Mouse (Mus musculus) embryo, embryonic 10.5 days (tissue): ENCODE results near the gene Bckdk.

Source experiments
- DNase-seq: peaks from one replicate; pipeline ENCODE4 v3.0.0-alpha.2; 2015; ENCODE audit warnings: low spot score

Bckdk gene

DNA sequence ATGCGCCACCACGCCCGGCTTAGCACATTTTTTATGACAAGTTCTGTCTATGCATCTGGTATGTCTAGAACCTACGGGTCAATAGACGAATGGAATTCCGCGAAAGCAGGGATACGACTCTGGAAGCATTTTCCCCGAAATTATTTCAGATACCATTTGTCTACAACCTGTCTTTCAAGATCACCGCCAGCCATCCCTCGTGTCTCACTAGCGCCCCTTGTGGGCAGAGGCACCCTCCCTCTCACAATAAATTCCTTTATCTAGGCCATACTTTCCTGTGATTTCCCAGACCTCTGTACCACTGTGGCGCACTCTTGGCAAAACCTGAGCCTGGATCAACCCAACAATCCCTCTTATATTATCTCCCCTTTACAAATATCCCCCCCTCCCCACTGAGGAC, 7.5 kb upstream of the Bckdk start:
- DNase-seq, result peak; percentile 67

DNA sequence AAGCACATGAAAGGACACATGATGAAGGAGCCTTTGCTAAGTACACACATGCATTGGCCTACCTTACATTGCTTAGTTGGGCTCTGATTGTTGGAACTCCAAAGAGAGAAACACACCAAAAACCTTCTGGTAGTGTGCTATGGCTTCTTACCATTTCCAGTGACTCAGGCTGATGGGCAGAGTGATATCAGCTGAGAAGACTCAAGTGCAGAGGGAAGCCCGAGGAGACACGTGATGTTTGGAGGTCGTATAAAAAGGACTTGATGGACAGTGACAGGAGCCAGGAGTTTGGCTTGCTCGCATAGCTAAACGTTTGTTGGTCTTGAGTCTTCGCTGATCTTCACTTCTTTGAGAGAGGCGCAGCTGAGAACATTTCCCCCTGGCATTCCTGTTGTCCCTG, 6.3 kb upstream of the Bckdk start:
- no peak for DNase-seq

DNA sequence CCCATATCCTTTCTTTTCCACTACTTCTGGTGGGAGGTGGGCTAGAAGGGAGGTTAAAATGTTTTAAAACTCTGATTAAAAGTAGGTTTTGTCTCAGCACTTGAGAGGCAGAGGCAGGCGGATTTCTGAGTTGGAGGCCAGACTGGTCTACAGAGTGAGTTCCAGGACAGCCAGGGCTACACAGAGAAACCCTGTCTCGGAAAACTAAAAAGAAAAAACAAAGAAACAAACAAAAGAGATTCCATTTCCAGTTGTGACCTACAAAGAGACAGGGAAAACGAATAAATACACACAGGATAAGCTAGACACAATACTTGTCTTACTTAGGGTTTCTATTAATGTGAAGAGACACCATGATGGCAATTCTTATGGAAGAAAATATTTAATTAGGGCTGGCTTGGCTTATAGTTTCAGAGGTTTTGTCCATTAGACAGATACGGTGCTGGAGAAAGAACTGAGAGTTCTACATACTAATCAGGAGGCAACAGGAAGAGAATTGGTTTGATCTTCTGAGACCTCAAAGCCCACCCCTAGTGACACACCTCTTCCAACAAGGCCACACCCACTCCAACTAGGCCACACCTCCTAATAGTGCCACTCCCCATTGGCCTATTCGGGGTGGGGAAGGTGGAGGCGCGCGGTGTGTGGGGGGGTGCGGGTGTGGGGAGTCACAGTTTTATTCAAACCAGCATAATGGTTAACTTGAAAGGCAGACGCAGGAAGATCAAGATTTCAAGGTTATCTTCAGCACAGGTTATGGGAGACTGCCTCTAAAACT, 5.5 kb upstream of the Bckdk start:
- DNase-seq, result no peak

DNA sequence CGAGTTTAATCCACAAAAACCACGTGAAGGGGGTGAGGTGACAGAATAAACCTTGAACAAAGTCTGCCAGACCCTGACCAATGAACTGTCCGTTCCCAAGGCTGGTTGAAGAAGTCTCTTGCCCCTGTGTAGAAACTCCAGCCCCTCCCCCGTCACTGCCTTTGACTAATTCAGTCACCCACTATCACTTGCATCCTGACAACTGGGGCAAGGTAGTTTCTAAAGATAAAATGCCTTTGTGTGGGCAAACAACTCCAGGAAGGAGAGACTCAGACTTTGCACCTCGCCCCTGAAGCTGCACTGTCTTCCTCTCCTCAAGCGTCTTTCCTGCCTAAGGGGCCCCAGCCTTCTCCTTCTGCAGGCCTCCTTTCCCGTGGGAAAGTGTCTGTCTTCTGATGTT, 3.9 kb upstream of the Bckdk start:
- DNase-seq, result no peak

DNA sequence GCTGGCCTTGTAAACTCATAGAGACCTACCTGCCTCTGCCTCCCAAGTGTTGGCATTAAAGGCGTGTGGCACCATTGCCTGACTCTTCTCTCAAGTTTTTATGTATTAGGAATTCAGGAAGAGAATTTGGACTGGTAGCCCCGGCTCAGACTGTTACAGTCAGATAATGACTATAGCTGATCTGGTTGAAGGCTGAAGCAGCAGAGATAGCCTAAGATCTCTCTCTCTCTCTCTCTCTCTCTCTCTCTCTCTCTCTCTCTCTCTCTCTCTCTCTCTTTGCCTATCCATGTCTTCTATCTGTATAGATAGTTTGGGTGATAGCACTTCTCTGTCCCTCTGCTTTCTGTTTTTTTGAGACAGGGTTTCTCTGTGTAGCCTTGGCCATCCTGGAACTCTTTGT, 2.1 kb upstream of the Bckdk start:
- DNase-seq, result no peak

DNA sequence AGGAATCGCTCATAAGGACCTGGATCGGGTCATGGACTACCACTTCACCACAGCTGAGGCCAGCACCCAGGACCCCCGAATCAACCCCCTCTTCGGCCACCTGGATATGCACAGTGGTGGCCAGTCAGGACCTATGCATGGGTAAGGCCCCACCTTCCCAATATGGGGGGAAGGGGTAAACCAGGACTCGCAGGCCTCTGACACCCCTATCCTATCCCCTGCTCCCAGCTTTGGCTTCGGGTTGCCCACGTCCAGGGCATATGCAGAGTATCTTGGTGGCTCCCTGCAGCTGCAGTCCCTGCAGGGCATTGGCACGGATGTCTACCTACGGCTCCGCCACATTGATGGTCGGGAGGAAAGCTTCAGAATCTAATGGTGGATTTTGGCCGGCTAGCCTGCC, 4.1 kb downstream of the Bckdk start:
- no peak for DNase-seq

DNA sequence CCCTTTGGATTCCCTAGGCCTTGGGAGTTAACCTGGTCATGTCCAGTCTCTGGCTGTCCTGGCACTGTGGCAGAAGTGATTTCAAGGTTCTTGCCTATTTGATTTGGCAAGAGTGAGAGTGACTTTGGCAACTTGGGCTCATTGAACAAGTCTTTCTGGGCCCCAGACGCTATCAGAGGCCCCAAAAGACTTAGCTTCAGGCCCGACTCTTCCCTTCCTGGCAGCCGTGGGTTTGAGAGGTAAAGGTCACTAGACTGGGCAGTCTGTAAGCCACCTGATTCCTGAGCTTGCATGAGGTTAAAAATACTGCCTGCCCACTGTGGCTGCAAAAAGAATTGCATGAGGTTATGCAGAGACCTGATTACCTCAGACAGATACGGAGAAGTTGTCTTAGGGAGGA, 4.8 kb downstream of the Bckdk start:
- DNase-seq, result no peak

DNA sequence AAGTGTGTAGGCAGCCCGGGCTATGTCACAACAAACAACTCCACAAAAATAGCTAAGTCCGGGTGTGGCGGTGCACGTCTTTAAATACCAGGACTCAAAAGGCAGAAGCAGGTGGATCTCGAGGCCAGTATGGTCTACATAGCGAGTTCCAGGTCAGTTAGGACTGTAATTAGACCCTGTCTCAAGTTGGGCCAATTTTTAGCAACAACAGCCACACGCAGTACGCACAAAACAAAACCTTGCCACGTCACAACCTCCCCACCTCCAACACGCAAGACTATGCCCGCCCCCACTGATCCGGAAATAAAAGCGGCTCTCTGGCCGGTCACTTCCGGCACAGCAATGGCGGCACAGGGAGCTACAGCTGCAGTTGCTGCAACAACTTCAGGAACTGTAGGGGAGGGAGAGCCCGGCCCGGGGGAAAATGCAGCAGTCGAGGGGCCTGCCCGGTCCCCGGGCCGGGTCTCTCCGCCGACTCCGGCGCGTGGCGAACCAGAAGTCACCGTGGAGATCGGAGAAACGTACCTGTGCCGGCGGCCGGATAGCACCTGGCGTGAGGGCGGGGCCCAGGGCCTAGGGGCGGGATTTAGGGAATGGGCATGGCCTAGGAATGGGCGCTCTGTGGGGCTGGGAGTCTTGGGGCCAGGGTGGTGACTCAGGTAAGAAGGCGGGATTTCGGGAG, 8.4 kb downstream of the Bckdk start, which contains the start of gene Kat8:
Gene Kat8 (plus strand): TSS at position 327 of the 682 bp plus-strand sequence.
- DNase-seq, result peak; percentile 97

DNA sequence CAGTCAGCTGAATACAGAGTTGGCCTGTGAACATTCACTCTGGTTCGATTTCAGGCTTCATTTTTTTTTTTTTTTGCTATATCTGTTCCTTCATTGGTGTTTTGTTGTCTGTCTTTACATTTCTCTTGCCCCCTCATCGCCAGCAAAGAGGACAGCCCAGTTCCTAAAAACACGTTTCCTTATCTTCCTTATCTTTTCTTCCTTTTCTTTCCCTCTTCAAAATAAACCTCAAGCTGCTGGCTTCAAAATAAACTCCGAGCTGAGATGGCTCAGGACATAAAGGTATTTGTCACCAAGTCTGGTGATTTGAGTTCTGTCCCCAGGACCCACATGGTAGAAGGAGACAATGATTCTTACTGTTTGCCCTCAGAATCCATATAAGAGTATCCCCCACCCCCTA, 9.1 kb downstream of the Bckdk start:
- no peak for DNase-seq

DNA sequence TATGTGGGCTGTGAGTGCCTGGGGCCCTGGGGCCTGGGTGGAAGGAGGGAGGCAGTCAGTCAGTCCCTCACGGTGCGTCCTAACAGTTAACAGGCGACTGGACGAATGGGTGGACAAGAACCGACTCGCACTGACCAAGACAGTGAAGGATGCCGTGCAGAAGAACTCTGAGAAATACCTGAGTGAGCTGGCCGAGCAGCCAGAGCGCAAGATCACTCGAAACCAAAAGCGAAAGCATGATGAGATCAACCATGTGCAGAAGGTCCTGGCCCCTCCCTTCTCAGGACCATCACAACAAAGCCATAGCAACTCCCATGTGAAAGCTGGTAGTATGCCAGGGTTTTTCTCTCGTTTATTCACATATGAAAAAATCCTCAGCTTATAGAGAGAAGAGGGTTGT, 11.4 kb downstream of the Bckdk start:
- no peak for DNase-seq

DNA sequence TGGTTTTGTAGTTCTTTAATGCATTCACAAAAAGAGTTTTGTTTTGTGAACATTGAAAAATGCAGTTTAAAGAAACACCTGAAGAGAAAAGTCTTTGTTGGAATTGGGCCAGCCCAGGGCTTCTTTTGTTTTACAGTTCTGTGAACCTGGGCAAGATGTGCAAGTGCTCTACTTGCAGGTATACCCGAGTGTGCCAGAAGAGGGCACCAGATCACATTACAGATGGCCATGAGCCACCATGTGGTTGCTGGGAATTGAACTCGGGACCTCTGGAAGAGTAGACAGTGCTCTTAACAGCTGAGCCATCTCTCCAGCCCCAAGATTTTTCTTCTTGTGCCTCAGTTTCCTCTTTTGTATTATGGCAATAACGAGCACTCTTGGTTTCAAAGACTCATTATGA, 14.3 kb downstream of the Bckdk start:
- DNase-seq, result peak; percentile 61

DNA sequence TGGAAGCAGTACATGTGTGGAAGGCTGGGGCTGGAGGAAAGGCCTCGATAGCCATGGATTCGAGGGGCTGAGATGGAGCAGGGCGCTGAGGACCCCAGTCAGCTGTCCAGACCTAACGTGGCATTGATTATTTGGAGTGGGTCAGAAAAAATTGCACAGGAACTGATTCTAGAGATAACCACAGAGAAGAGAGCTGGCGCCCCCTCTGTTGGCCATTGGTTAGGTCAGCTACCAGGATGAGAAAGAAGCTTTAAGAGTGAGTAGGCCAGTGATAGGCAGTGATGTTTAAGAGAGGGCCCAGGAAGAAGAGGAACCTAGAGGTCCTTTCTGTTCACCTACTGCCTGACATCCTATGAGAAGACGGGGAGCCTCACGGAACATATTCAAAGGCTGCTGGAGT, 15.4 kb downstream of the Bckdk start:
- peak; percentile 47 for DNase-seq

DNA sequence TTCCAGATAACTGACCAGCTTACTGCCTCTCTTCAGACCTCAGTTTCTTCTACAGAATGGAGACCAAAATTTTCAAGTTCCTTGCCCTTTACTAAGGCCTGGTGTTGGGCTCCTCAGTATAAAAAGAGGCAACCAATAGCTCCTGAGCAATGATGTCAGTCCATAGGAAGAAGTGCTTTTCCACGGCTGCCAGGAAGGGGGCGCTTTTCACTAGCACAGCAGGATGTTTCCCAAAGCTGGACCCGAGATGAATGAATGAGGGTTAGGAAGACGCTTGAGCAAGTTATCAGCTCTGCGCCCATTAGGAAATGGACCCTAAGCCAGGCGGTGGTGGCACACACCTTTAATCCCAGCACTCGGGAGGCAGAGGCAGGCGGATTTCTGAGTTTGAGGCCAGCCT, 17.6 kb downstream of the Bckdk start:
- DNase-seq, result peak; percentile 50

DNA sequence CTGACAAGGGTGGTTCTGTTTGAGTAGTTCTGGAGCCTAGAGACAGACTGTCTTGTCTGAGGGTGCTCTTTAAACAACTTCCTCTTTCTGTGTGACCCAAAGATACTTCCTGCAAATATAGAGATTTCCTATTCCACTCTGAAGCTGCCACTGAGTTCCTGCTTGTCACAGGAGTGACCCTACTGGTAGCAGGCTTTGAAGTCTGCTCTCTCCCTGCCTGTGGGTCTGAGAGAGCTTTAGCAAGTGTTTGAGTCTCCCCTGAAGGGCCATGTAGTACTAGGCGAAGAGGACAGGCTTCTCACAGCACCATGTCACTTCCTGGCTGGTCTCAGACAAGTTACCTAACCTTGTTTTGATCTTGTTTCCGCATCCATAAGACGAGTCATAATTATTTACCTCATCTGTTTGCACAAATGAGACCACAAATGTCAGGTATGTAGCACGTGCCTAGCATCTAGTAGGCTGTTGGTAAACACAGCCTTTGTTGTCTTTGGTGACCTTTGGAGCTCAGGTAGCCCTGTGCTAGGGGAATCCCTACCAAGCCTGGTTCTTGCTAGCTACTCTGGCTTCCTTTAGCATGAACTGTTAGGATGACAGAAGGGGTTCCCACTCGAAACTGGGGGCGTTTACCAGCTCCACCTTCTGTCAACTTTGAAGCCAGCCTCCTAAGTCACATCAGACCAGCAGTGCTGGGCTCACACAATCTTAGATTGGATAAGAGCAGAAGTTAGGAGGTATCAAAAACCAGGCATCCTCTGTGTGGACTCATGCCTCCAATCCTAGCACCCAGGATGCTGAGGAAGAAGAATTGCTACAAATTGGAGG, 18.8 kb downstream of the Bckdk start:
- no peak for DNase-seq

DNA sequence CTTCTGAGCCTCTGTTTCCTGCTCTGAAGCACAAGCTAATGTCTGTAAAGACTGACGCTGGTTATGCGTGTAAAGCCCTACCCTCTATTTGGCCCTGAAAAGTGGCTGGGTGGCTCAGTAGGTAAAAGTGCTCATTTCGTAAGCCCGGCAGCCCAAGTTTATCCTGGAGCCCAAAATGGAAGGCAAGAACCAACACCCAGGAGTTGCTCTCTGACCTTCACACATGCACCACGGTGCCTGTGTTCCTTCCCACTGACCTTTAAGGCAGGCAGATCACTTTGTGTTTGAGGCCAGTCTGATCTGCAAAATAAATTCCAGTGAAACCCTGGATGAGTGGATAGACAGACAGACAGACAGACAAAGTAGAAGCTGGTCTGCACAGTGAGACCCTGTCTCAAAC, 19.8 kb downstream of the Bckdk start:
- no peak for DNase-seq

DNA sequence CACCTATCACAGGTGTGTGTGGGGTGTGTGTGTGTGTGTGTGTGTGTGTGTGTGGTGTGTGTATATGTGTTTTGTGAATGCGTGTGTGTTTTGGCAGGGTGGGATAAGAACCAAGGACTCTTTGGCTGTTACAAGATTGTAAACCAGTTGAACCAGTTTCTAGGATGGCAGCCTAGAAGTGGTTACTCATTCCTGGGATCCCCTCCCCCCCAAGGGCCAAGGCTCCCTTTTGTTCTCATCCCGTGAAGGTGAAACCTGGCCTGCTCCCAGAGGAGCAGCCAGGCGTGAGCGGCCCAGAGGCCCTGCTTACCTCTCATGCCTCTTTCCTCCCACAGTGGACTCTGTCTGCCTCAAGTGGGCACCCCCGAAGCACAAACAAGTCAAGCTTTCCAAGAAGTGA, 21.4 kb downstream of the Bckdk start:
- DNase-seq, result no peak

DNA sequence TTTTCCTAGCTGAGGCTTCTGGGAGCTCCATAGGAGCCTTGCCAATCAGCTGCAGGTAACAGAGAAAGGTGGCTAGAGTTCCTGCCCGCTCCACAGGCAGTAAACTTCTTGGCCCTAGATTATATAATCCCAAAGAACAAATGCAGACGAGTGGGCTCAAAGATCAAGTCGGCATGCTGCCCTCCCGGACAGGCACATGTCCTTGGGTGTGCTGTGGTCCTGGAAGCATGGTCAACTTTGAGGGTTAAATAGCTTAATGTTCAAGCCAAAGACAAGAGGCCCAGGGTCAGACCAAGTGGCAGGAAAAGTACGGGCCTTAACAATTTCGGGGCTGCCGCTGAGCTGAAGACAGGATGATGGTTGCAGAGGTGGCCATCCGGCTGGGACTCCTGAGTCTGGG, 22.2 kb downstream of the Bckdk start:
- no peak for DNase-seq

DNA sequence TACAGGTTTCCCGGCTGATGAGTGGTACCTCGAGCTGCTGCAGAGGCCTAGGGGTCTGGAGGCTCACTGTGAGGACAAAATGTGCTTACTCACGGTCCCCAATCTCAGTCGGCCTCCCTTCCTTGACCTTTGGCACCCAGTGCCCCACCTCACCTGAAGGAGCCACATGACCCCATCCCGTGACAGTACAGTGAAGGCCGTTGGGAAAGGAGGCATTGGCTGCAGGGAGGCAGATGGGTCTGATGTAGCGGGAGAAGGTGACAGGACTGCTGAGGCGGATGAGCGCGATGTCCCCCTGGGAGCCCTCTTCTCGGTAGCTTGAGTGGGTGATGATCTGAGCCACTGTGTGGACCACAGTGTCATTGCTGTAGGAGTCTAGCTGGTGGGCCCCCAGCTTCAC, 23.0 kb downstream of the Bckdk start:
- no peak for DNase-seq

DNA sequence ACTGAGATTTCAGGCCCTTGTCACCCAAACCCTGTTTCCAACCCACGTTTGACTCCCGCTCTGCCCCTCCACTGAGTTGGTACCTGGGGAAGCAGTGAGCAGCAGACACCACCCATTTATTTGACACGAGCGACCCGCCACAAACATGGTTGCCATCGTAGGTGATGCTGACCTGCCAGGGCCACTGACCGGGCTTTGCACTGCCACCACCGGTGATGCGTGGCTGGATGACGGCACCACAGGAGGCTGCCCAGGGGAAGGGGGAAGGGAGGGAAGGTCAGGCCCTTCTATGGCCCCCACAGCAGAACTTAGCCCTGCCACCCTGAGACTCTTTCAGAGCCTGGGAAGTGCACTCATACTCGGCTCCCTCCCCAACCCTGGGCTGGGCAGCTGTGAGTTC, 23.8 kb downstream of the Bckdk start:
- no peak for DNase-seq

DNA sequence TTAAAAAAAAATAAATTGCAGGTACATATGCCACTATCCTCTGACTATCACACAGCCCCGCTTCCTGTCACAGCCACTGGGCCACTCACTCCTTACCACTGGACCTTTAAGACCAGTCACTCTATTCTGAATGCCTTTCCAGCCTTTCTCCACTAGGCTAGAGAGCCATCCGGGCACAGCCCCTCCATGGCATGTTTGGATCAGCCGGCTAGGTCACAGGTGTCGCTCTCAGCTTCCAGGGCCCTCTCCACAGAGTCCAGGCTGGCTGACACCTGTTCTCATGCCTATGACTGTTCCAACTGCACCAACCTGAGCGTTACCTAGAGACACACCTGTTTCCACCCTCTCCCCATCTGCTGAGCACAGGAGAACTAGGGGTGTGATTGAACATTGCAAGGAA, 24.7 kb downstream of the Bckdk start:
- no peak for DNase-seq

DNA sequence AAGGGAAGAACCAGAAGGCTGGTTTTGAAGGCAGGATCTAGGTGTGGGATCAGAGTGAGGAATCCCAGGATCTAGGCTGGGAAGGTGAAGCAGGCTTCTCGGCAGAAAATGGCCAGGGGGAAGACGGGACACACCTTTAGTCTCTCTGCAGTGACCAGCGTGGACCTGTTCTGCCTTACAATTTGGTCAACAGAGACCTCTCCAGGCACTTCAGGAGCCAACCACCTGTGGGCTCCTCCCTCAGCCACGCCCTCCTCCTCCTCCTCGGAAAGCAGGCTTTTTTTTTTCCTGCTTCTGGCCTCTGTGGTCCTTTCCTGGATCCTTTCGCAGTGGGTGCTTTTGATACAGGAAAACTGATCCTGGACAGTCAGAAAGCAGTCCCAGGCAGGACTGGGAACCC, 26.0 kb downstream of the Bckdk start, which contains the start of gene Prss8:
Gene Prss8 (minus strand): TSS at position 182 of the 400 bp plus-strand sequence.
- DNase-seq, result no peak

DNA sequence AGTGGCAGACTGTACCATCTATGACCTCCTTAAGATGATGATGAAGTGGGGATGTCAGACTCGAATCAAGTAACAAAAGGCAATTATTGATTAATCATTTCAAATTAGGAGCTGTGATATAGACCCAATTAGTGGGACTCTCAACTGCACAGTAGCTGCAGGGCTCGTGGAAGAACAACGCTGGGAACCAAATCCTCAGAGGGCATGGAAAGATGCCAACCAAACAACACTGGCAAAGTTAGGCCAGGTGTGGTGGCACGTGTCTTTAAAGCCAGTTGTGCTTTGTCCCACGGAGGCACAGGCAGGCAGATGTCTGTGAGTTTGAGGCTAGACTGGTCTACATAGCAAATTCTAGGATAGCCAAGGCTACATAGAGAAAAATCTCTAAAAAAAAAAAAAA, 26.8 kb downstream of the Bckdk start:
- DNase-seq, result no peak
